Mouse (Mus musculus) neural tube, embryonic 15.5 days (tissue): ENCODE measurements around the gene Tkfc. TPM values are rescaled to one million over a fixed set of nuclear protein-coding genes. Genes with fewer than 3 reads are reported as not detected.
A peak's percentile ranks its signal among the peaks of the same experiment; 100 is the strongest.

Source experiments
- ATAC-seq: fragments of 200-750 bp; cut with Nextera tagmentation; 2 replicates; pipeline ENCODE4 v1.8.0; 2017; ENCODE audit warnings: mild to moderate bottlenecking, moderate TSS enrichment, moderate library complexity; ENCODE audit not compliant: low FRiP score
- H3K27ac ChIP-seq: fragments of 300-500 bp; sonication (generic); replicated peaks from 2 replicates; pipeline ENCODE4 v1.5.1; 2015; ENCODE audit warnings: mild to moderate bottlenecking, inconsistent platforms
- H3K27me3 ChIP-seq: fragments of 300-500 bp; sonication (generic); replicated peaks from 2 replicates; pipeline ENCODE4 v1.6.1; 2015; ENCODE audit warnings: inconsistent platforms
- H3K36me3 ChIP-seq: fragments of 300-500 bp; sonication (generic); 2 replicates; pipeline ENCODE4 v1.6.1; 2015; ENCODE audit warnings: inconsistent platforms
- H3K4me1 ChIP-seq: fragments of 300-500 bp; sonication (generic); 2 replicates; pipeline ENCODE4 v1.6.1; 2015; ENCODE audit warnings: inconsistent platforms
- H3K4me2 ChIP-seq: fragments of 300-500 bp; sonication (generic); 2 replicates; pipeline ENCODE4 v1.6.1; 2015; ENCODE audit warnings: inconsistent platforms, mild to moderate bottlenecking, moderate library complexity
- H3K4me3 ChIP-seq: fragments of 300-500 bp; sonication (generic); replicated peaks from 2 replicates; pipeline ENCODE4 v1.5.1; 2015; ENCODE audit warnings: mild to moderate bottlenecking, inconsistent platforms
- H3K9ac ChIP-seq: fragments of 300-500 bp; sonication (generic); replicated peaks from 2 replicates; pipeline ENCODE4 v1.6.1; 2015; ENCODE audit warnings: mild to moderate bottlenecking, inconsistent platforms
- H3K9me3 ChIP-seq: fragments of 300-500 bp; sonication (generic); replicated peaks from 2 replicates; pipeline ENCODE4 v1.6.1; 2016; ENCODE audit warnings: inconsistent platforms
- WGBS: fragments of 180-500 bp; shearing (Covaris S2); methylation state at CpG from one replicate; pipeline ENCODE4 v1.1.7; 2015; ENCODE audit warnings: mixed read lengths; 5-methylcytosine and 5-hydroxymethylcytosine counted together
- polyA plus RNA-seq: library from polyadenylated mRNA; unstranded; fragments of >200 nt; fragmentation: Nextera tagmentation; extraction: Ambion mirVana; gene quantifications from 2 replicates; pipeline ENCODE4 v1.2.1, GENCODE M21; 2015

Gene Tkfc
- 21.8 and 25.2 TPM in 2 replicates for polyA plus RNA-seq

GRCm38 (mm10) chr19:10605293-10605900 lies at the start of gene Tkfc, which contains the start of gene Ddb1:
Tkfc (minus strand) TSS chr19:10605654.
Ddb1 (plus strand) TSS chr19:10605327.
- Histone ChIP-seq H3K27me3 (no peaks in the 10 kb centered on the region), H3K9ac (peak within 1 kb of the TSS; percentile 98), H3K27ac (peak within 1 kb of the TSS; percentile 91), H3K4me1 (peaks cover 57% of the 10 kb centered on the region), H3K4me2 (peak within 1 kb of the TSS; percentile 59), H3K9me3 (no peaks in the 10 kb centered on the region), H3K36me3 (peaks cover 28% of the 10 kb centered on the region), H3K4me3 (peak within 1 kb of the TSS; percentile 99)
- ATAC-seq, result peak; percentile 97
- under 1% methylated on average over 49 of the region's 49 CpGs for WGBS

GRCm38 (mm10) chr19:10648156-10648555 lies 42.7 kb upstream of the Tkfc start:
- H3K9me3 ChIP-seq, result no peaks in the 10 kb centered on the region
- no peak overlapping the region for H3K27ac ChIP-seq
- no peaks in the 10 kb centered on the region for H3K27me3 ChIP-seq
- H3K36me3 ChIP-seq, result no peaks in the 10 kb centered on the region
- H3K4me2 ChIP-seq, result no peak overlapping the region
- no peak overlapping the region for H3K4me3 ChIP-seq
- H3K4me1 ChIP-seq, result no peaks in the 10 kb centered on the region
- WGBS, result 81% methylated on average over 8 of the region's 8 CpGs
- no peak overlapping the region for H3K9ac ChIP-seq
- ATAC-seq, result no peak

DNA sequence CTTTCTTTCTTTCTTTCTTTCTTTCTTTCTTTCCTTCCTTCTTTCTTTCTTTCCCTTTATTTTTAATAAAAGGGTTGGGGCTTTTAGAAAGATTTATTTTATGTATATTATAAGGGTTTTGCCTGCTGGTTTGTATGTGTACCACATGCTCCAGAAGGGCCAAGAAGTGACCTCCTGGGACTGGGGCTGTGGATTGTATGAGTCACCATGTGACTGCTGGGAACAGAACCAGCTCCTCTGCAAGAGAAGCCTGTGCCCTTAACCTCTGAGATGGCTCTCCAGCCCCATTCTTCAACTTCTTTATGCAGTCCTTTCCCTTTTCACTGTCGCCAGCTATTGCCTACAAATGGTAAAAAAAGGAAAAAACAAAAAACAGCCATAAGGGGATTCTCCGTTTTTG lies 40.2 kb upstream of the Tkfc start:
- ATAC-seq, result no peak
- WGBS, result 93% methylated on average over 2 of the region's 2 CpGs
- H3K4me1 ChIP-seq, result no peaks in the 10 kb centered on the region
- no peaks in the 10 kb centered on the region for H3K27me3 ChIP-seq
- H3K4me3 ChIP-seq, result no peak overlapping the region
- H3K9me3 ChIP-seq, result no peaks in the 10 kb centered on the region
- no peak overlapping the region for H3K27ac ChIP-seq
- no peak overlapping the region for H3K9ac ChIP-seq
- H3K4me2 ChIP-seq, result no peak overlapping the region
- H3K36me3 ChIP-seq, result no peaks in the 10 kb centered on the region

DNA sequence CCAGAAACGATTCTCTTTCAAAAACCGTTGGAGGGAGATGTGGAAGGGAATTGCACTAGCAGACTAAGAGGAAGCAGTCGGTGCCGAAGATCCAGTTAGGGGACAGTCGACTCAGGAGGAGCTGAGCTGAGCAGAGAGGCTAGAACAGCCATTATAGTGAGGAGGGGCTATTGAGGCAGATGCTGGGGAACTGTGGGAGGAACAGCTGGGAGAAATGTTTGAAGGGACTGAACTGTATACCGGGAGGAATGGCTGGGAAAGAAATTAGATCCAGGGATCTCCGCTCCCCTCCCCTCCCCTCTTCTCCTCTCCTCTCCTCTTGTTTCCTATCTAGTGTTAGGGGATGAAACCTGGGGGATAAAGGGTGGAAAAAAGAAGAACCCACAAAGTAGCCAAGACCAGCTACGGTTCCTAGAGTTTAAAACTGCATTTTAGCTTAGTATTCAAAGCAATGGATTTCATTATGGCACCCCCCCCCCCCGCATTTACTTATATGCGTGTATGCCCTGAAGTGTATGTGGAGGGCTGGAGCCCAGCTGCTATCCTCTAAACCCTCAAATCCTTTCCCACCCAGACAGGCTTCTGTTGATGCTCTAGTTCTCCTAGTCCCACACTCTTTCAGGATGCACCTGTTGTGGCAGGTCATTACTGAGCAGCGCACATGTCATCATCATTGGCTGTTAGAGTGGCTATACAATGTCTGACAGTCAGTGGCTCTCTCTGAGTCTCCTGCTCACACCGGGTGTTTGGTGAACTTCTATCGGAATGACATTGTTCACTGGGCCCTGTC lies 35.3 kb upstream of the Tkfc start:
- WGBS, result 48% methylated on average over 13 of the region's 13 CpGs
- H3K27ac ChIP-seq, result no peak overlapping the region

DNA sequence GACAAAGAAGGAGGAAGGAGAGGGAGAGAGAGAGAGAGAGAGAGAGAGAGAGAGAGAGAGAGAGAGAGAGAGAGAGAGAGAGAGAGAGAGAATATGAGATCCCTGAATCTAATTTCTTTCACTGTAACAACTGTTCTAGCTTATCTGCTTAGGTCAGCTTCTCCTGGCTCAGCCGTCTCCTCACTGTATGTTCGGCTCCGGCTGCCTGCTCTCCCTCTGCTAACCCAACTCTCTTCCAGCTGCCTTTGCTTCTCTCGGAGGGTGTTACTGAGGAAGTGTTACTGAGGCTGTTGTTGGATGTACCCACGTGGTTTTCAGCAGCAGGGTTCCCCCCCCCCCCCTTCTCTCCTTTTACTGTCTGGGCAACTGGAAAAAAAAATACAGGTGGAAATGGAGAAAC lies 34.6 kb upstream of the Tkfc start:
- no peaks in the 10 kb centered on the region for H3K9me3 ChIP-seq
- H3K36me3 ChIP-seq, result no peaks in the 10 kb centered on the region
- H3K4me1 ChIP-seq, result peaks cover 3% of the 10 kb centered on the region
- ATAC-seq, result no peak
- WGBS, result 9% methylated on average over 5 of the region's 5 CpGs
- no peak overlapping the region for H3K27ac ChIP-seq
- peak overlapping the region; percentile 17; the same call in 1 of the 2 replicates for H3K4me2 ChIP-seq
- H3K27me3 ChIP-seq, result no peaks in the 10 kb centered on the region
- H3K4me3 ChIP-seq, result no peak overlapping the region
- no peak overlapping the region for H3K9ac ChIP-seq

More for the DNA sequence above, 35.3 kb upstream of the Tkfc start:
- Histone ChIP-seq H3K9me3 (no peaks in the 10 kb centered on the region), H3K4me2 (peak overlapping the region; percentile 17; the same call in 1 of the 2 replicates), H3K27me3 (no peaks in the 10 kb centered on the region), H3K36me3 (no peaks in the 10 kb centered on the region), H3K4me1 (no peaks in the 10 kb centered on the region), H3K4me3 (no peak overlapping the region), H3K9ac (no peak overlapping the region)
- ATAC-seq, result no peak

GRCm38 (mm10) chr19:10637840-10638239 lies 32.4 kb upstream of the Tkfc start:
- Histone ChIP-seq H3K4me1 (peaks cover 18% of the 10 kb centered on the region), H3K4me2 (no peak overlapping the region), H3K4me3 (no peak overlapping the region), H3K27me3 (no peaks in the 10 kb centered on the region), H3K36me3 (no peaks in the 10 kb centered on the region), H3K27ac (no peak overlapping the region), H3K9ac (no peak overlapping the region), H3K9me3 (no peaks in the 10 kb centered on the region)
- ATAC-seq, result no peak
- 61% methylated on average over 7 of the region's 7 CpGs for WGBS

- ATAC-seq, result peak; percentile 91
- Histone ChIP-seq H3K9ac (peak overlapping the region; percentile 57), H3K27ac (peak overlapping the region; percentile 38), H3K9me3 (no peaks in the 10 kb centered on the region), H3K4me3 (peak overlapping the region; percentile 47), H3K4me2 (peak overlapping the region; percentile 96), H3K27me3 (no peaks in the 10 kb centered on the region), H3K4me1 (peaks cover 18% of the 10 kb centered on the region), H3K36me3 (peaks cover 15% of the 10 kb centered on the region)
- 8% methylated on average over 21 of the region's 21 CpGs for WGBS
These were observed 29.4 kb upstream of the Tkfc start for GRCm38 (mm10) chr19:10634872-10635318.

GRCm38 (mm10) chr19:10634106-10634871 lies 28.8 kb upstream of the Tkfc start, which contains the start of gene Vwce:
Vwce (plus strand) TSS chr19:10634213.
- peak; percentile 86 for ATAC-seq
- Histone ChIP-seq H3K4me2 (peak within 1 kb of the TSS; percentile 96), H3K9me3 (no peaks in the 10 kb centered on the region), H3K36me3 (peaks cover 21% of the 10 kb centered on the region), H3K27ac (peak within 1 kb of the TSS; percentile 38), H3K4me3 (peak within 1 kb of the TSS; percentile 47), H3K27me3 (no peaks in the 10 kb centered on the region), H3K4me1 (peaks cover 18% of the 10 kb centered on the region), H3K9ac (peak within 1 kb of the TSS; percentile 57)
- 3% methylated on average over 32 of the region's 32 CpGs for WGBS

DNA sequence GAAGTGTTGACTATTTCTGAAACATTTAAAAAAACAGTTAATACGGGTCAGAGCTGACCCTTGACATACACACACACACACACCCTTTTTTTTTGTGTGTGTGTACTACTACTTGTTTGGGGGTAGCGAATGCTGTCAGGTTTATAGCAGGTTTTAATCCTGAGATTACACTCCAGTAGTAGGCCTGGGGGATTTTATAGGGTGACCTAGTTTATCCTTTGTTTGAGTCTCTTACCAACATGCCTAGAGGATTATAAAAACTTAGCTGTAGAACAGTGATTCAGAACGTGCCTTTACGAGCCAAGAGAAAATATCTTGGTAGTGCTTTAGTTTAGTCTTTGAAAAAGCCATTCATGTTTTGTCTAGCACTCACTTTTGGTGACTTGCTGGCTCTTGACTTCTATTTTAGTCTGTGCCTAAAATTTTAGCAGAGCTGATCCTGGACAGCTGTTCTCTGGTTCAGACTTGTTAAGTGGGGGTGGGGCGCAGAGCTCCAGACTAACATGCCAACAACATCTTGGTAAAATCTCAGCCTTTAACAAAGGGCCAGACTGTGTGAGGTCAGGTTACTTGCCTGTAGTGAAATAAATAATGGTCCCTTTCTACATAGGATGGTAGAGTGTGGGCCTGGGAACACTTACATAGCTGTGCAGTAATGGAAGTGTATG lies 3.3 kb upstream of the Tkfc start:
- no peak overlapping the region for H3K4me3 ChIP-seq
- H3K36me3 ChIP-seq, result peaks cover 60% of the 10 kb centered on the region
- H3K9me3 ChIP-seq, result no peaks in the 10 kb centered on the region
- no peak overlapping the region for H3K4me2 ChIP-seq
- WGBS, result 89% methylated on average over 5 of the region's 5 CpGs
- H3K9ac ChIP-seq, result no peak overlapping the region
- no peak for ATAC-seq
- H3K4me1 ChIP-seq, result peaks cover 37% of the 10 kb centered on the region
- H3K27me3 ChIP-seq, result no peaks in the 10 kb centered on the region
- H3K27ac ChIP-seq, result no peak overlapping the region

- Histone ChIP-seq H3K4me2 (peak overlapping the region; percentile 59), H3K27ac (peak overlapping the region; percentile 91), H3K4me1 (peaks cover 57% of the 10 kb centered on the region), H3K9ac (peak overlapping the region; percentile 98), H3K27me3 (no peaks in the 10 kb centered on the region), H3K4me3 (peak overlapping the region; percentile 99), H3K36me3 (peaks cover 35% of the 10 kb centered on the region), H3K9me3 (no peaks in the 10 kb centered on the region)
- ATAC-seq, result no peak
- 8% methylated on average over 20 of the region's 20 CpGs for WGBS
These were observed 608 bp upstream of the Tkfc start for GRCm38 (mm10) chr19:10605901-10606622.
